Mouse (Mus musculus): Measurements from ENCODE around the gene 2010111I01Rik.

DNA sequence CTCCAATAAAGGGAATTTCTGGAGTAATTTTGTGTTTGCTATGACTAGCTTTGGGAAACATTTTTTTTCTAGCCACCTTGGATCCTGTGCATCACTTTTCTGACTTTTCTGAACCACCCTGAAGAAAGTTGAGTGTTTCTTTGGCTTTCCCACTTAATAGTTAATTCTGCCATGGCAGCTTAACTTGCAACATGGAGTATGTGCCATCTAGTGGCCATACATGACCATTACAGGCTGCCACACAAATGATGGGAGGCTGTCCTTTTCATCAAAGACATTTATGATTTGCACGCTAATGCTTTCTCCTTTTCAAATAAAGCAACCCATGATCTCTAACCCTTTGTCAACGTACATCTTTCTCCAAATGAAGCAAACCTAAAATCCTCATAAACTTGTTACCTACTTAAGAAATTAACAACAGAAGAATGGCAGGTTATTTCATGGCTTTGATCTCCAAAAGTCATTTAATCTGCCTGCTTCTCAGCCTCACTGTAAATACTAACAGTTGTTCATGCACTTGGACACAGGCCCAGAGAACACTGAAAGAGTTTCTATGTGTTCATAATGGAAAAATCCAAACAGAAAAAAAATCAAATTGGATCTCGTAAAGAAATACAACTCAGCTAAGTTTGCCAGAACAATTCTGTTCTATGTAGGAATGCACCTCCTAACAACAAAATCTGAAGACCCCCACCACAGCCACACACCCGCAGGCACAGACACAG is 368.0 kb downstream of the 2010111I01Rik start:
- peak; percentile 99 for TF ChIP-seq CTCF (IDR thresholded peaks at IDR 0.05)
- TF ChIP-seq EP300 (IDR thresholded peaks at IDR 0.05; ENCODE audit: insufficient read depth, low read depth, low read length): no peak
- no peak for TF ChIP-seq POLR2A (IDR thresholded peaks at IDR 0.05; ENCODE audit: insufficient read depth, low read depth, low read length)

Measured in heart, adult 2 months (tissue).